ENCODE assay signal across 8 mouse cellular contexts in genomic region chr9:40376139-40376541, GRCm38 (mm10).
DNase-seq lines count a peak whose midpoint lies in the region; ATAC-seq lines count a peak whose summit lies in the region.

No protein-coding gene starts in this region.

- H3K36me3 ChIP-seq in neural tube, embryonic 13.5 days: no peaks in the 10 kb centered on the region

- no peaks in the 10 kb centered on the region for H3K9me3 ChIP-seq in neural tube, embryonic 13.5 days

- peak; percentile 61 for DNase-seq in ES-CJ7 (ENCODE audit: low read depth, low spot score)
- DNase-seq in cerebellum, adult 18-20 months: peak; percentile 88 to 89
- DNase-seq in forelimb bud, embryonic 11.5 days (ENCODE audit: low read depth, low spot score): peak; percentile 50
- DNase-seq in kidney, postnatal 14 days: peak; percentile 67
- peak; percentile 34 for DNase-seq in liver
- no peak for DNase-seq in T-cell, adult 2 months (ENCODE audit: low spot score)
- no peak for DNase-seq in ovary, postnatal 14 days (ENCODE audit: low spot score)

- peak; percentile 76 for ATAC-seq in neural tube, embryonic 13.5 days (ENCODE audit: low read depth)

- peak overlapping the region; percentile 35 for H3K4me3 ChIP-seq in neural tube, embryonic 13.5 days

- peak overlapping the region; percentile 58 for H3K4me2 ChIP-seq in neural tube, embryonic 13.5 days

- H3K9ac ChIP-seq in neural tube, embryonic 13.5 days: peak overlapping the region; percentile 67

- peaks cover 39% of the 10 kb centered on the region for H3K4me1 ChIP-seq in neural tube, embryonic 13.5 days (replicated peaks)

- H3K27ac ChIP-seq in neural tube, embryonic 13.5 days (replicated peaks): peak overlapping the region; percentile 54; the same call in 1 of the 2 replicates

- WGBS in neural tube, embryonic 13.5 days: 10% methylated on average over 11 of the region's 11 CpGs

- H3K27me3 ChIP-seq in neural tube, embryonic 13.5 days: no peaks in the 10 kb centered on the region

Comparison
In these comparisons a context has a peak if more than half of its experiments do, and no peak if none do; other contexts are left out.
1. DNase-seq: peak in ES-CJ7 (single experiment), cerebellum, adult 18-20 months (2 of 2), forelimb bud, embryonic 11.5 days (single experiment), kidney, postnatal 14 days (single experiment) and liver (single experiment); none in T-cell, adult 2 months (single experiment) and ovary, postnatal 14 days (single experiment).